Mouse (Mus musculus) brain, embryonic 18.5 days (tissue): ENCODE results near the gene Vcan.

Experiments used
- DNase-seq: peaks from one replicate; pipeline ENCODE4 v3.0.0-alpha.2; 2012; ENCODE audit warnings: low read depth, low spot score

The Vcan gene

DNA sequence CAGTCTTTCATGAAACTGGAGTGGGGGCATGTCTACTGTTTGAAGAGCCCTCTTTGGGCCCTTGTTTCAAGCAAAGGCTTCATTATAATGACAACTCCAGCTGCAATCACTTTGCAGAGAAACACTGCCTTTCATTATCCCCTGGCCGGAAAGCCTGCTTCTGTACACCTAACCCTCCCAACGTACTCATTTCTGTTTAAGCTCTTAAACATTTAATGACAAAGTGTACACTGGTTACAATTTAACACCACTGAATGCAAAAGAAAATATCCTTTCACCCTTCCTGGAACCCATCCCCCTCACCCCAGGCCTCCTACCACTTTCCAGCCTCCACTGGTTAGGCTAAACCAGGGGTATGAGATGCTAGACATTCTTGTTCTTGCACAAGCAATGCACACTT is 15.8 kb downstream of the Vcan start:
- DNase-seq = no peak

- DNase-seq = no peak
These were observed 21.8 kb downstream of the Vcan start for GRCm38 (mm10) chr13:89720497-89720896.

- no peak for DNase-seq
These were observed 32.7 kb downstream of the Vcan start for GRCm38 (mm10) chr13:89709497-89710201.

DNA sequence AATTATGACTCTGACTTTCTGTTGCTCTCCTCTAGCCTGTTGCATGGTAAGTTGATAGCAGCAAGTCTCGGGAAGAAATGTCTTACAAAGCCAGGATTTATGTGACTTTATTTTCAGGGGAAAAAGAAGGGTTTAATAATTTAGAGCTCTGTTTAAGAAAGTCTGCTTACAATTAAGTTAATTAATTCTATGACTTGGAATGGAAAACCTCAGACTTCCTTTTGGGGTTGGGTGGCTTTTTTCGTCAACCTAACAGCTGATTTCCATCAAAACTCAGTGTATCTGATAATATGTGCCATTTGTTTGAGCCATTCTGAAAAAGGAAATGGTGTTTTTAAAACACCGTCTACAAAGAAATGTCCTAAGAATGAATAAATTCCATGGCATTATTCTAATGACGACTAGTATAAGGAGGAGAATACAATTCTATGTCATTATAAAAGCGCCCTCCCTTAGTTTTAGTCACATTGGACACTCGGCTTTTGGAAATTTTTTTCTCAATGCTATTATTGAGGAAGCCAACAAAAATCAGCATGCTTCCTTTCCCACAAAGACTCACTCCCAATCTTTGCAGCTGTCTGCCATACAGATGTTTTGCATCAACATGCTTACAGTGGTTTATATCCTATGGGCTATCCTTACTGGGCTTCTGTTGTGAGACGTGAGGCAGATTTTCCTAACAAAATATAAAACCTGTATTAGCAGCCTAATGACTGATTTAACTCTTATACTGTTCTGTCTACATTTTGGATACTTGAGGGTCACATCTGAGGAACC is 34.0 kb downstream of the Vcan start:
- DNase-seq = no peak

DNA sequence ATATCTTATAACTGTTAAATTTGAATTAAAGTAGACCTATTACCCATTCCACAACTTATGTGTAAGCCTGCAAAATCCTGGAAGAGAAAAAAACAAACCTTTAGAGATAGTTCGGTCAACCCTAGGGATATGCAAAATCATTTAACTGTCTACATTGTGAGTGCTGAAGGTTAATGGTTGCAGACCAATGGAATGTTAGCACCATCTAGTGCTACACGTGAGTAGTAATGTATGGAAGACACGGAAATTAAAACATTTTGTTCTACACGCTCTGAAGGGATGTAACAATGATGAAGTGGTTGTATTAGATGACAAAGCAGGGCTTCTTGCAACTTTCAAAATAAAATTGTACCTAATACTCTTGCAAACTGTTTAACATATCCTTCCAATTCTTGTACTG is 39.9 kb downstream of the Vcan start:
- DNase-seq = no peak

DNA sequence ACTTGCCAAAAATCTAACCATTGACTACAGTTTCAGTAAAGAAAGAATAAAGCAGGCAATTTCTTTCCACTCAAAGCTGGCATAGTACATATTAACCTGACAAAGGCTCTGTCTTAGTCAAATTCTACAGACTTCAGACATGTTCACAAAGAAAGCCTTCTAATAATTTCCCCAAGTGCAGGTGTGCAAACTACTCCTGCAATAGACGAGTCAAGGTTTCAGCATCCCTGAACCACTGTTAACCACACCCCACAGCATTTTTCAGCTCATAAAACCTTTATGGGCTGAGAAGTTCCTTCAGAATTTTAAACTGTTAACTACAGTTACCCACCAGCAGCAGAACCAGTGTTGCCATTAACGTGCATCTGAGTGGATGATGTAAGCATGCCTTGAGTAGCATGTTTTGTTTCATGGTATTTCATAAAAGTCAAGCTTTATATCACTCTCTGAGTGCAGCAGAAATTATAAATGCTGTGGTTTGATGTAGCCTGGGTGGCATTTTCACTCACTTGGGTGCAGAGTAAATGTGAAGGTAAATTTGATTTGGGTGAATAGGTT is 42.2 kb downstream of the Vcan start:
- DNase-seq = no peak

GRCm38 (mm10) chr13:89692597-89692996 is 49.7 kb downstream of the Vcan start:
- DNase-seq = no peak

GRCm38 (mm10) chr13:89683490-89683889 is 58.8 kb downstream of the Vcan start:
- DNase-seq = no peak

- no peak for DNase-seq
These were observed 60.1 kb downstream of the Vcan start for GRCm38 (mm10) chr13:89682254-89682653.

DNA sequence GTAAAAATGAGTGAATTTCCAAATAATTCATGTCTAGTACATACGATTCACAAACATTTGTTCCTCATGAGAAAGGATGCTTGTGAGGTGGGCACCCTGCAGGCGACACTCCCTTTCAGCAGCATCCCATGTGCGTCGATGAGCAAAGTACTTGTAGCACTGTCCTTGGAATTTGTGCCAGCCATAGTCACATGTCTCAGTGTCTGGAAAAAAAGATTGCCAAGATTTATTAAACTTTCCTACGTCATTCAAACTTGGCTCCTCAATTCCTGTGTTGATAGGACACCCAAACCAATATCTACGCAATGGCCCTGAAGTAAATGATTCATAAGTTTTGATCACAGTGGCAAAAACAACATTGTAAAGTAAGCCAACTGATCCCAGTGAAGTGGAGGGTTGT is 62.6 kb downstream of the Vcan start:
- no peak for DNase-seq

DNA sequence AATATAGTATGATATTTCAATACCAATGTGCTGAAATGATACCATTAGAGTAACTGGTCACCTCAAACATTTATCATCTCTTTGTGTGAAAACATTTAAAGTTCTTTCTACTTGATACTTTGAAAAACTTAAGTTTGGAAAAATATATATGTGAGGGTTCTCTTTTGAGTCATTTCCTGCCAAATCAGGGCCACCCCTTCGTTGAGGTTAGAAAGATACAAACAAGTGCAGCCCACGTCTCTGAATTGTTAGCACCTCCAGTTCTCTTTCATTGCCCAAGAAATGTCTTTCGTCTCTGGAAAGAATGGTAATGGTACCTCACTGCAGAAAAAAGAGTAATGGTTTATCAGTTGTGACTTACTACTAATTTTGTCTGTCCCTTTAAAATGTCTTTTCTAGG is 71.8 kb downstream of the Vcan start:
- no peak for DNase-seq

GRCm38 (mm10) chr13:89668981-89669880 is 73.1 kb downstream of the Vcan start:
- peak; percentile 24 for DNase-seq

DNA sequence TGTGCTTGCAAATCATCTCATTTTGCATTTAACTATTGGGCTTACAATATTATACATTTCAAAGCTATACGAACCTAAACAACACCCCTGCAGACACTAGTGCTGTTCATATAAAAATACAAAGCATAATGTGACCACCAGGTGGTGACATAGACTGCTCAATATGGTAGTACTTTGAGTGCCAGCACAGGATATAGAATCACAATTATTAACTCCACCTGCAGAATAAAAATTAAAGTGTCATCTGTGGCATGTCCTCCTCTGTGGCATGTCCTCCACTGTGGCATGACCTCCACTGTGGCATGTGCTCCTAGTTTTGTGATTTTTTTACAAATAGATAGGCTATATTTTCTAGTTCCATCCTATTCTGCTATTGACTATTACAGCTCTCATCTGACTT is 74.2 kb downstream of the Vcan start:
- DNase-seq = no peak

GRCm38 (mm10) chr13:89661688-89662087 is 80.6 kb downstream of the Vcan start:
- DNase-seq = no peak

DNA sequence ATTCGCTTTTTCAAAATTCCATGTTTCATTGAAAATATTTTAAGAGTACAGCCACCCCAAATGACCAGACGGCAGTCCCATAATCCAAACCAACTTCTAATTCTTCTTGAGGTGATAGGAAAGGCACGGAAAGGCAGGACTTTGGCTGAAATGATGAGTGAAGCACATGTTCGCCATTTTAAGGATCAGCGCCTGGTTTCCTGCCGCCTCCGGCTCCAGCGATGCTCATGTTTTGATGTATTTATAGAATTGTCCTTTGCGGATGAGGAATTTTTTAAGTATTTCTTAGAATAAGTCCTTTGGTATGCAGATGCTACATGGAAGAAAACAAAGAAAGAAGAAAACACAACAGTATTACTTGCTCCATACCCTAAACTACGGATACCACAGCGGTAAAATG is 85.3 kb downstream of the Vcan start:
- DNase-seq = no peak

GRCm38 (mm10) chr13:89653279-89653678 is 89.0 kb downstream of the Vcan start:
- no peak for DNase-seq

DNA sequence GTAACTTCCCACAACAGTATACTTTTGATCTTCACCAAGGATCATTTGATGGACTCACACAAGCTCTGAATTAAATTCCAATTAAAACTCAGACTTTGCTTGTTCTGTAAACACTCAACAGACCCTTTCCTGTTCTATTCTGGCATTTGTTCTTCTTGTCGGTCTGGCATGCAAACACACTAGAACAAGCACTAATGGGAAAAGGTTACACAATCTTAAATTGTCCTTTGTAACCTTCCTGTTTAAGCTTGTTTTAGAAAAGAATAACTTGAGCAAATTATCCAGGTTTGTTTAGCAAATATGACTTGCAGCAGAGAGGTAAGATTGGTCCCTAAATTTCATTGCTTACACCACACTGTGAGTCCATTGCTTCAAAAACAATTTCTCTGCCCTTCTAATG is 89.5 kb downstream of the Vcan start:
- no peak for DNase-seq

- DNase-seq = no peak
These were observed 96.7 kb downstream of the Vcan start for GRCm38 (mm10) chr13:89645589-89645988.

DNA sequence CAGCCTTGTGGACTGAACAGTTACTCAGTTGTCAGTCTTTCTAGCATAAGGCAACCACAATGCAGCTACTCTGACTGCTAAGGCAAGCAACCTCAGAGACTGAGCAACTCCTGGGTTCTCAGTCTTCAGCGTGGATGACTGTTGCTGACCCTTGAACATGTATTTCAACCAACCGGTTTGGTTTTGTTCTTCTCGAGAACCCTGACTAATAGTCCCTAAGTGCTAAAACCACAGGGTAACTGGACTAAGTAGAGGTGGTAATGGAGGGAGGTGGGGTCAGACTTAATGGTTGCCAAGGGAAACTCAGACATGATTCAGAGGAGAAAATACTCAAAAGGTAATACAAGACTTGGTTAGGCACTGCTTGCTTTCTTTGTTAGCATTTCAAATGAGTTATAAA is 105.3 kb downstream of the Vcan start:
- no peak for DNase-seq

- DNase-seq = peak; percentile 22
These were observed 108.1 kb downstream of the Vcan start for GRCm38 (mm10) chr13:89634137-89634683.

DNA sequence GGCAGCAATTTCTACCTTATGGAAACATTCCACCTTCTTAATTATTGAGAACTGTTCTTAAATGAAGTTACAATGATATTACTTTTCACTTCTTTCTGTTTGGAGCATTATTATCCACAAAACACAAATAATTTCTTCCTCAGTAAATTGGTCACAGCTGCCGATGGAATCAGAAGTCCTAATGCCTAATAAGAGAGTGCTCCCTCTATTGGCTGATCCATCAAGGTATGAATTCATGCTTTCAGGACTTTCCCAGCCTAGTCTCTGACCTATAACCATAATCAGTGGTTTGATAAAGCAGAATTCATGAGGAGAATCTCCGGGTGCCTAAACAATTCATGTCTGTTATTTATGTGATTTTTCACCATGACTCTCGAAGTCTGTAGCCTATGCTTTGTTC is 123.2 kb downstream of the Vcan start:
- DNase-seq = no peak

DNA sequence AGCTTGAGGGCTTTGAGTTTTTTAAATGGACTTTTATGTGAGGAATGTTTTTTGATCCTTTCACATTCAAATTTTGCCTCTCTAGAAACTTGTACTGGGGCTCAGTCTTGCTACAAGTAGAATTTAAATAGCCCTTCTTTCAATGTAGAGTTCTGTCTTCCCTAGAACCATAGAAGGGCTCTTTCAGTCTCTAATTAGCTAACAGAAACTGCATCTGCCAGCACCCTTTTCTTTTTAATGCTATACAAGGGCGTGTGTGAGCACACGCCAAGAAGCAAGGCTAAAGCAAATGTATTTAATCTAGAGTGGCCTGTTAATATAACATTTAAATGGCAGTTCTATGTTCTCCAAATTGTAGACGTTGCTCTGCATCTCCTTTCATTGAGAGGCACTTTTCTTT is 134.9 kb downstream of the Vcan start:
- no peak for DNase-seq
